Mouse (Mus musculus) kidney, adult 11 months (tissue): ENCODE measurements around the gene Tbc1d5.
"Not testable (repeated sequence)": the region's sequence is repeated elsewhere in the genome, so short reads cannot be mapped to it uniquely, and the experiment has no call there.

ENCODE experiments used
- DNase-seq: peaks from one replicate; pipeline ENCODE4 v3.0.0; 2022

The Tbc1d5 gene

DNA sequence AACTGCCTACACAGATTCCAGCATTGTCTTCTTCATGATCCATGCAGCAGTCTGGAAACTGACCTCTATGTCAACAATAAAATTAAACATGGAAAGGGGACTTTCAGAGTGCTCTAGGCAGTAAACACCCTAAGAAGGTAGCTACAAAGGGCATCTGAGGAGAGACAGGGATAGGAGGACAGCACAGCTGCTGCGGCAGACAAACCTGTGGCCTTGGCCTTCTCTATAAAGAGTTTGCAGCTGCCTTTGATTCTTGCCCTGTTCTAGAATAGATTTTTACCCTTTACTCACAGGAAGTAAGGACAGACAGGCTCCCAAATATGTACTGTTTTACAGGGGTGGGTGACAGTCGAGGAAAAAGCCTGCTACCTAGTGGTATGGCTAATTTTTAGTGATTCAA lies 440.7 kb downstream of the Tbc1d5 start:
- DNase-seq: no peak

DNA sequence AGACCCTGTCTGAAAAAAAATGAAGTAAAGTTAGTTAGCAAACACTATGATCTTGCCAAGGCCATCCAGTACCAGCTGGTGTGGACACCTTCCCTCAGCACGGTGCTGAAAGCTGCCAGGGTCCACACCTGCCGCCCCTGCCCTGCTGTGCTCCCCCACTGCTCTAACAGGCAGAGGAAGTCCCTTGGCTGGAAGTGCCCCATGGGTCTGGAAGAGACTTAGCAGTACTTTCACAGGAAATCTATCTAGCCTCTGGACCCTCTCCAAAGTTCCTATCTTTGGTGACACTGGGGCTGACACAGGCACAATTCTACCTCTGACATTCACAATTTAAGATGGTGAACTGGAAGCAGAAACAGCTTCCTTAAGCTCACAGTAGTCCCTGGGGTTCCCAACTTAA lies 442.1 kb downstream of the Tbc1d5 start:
- DNase-seq: no peak

DNA sequence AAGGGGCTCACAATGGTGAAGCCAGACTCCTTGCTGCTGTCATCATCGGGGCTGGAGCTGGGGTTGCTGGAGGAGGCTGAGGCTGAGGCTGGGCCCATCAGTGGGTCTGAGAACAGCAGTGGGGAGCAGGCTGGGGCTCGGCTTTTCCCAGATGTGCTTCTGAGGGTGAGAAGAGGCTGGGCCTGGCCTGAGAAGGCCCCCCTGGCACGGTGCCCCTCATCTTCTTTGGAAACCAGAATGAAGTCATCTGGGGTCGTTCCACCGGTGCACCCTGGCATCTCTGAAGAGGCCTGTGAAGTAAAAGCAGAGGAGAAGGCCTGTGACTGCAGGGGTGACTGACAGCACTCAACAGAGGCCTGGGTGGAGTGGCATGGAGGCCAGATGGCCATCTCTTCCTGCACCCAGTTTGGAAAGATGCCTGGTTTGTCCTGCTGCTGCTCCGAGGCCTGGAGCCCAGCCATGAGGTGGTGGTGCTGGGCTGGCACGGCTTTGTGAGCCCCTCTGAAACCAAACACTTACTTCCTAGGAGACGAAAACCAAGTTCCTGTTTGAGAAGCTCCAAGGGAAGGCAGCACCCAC lies 443.1 kb downstream of the Tbc1d5 start:
- no peak for DNase-seq

- DNase-seq: no peak
These were observed 443.7 kb downstream of the Tbc1d5 start for GRCm38 (mm10) chr17:50735382-50735954.

GRCm38 (mm10) chr17:50734781-50735180 lies 444.4 kb downstream of the Tbc1d5 start:
- DNase-seq: no peak

- no peak for DNase-seq
These were observed 445.8 kb downstream of the Tbc1d5 start for GRCm38 (mm10) chr17:50733390-50733789.

- DNase-seq: no peak
These were observed 447.3 kb downstream of the Tbc1d5 start for GRCm38 (mm10) chr17:50731876-50732275.

GRCm38 (mm10) chr17:50730896-50731295 lies 448.3 kb downstream of the Tbc1d5 start:
- no peak for DNase-seq

GRCm38 (mm10) chr17:50729577-50729976 lies 449.6 kb downstream of the Tbc1d5 start:
- no peak for DNase-seq

DNA sequence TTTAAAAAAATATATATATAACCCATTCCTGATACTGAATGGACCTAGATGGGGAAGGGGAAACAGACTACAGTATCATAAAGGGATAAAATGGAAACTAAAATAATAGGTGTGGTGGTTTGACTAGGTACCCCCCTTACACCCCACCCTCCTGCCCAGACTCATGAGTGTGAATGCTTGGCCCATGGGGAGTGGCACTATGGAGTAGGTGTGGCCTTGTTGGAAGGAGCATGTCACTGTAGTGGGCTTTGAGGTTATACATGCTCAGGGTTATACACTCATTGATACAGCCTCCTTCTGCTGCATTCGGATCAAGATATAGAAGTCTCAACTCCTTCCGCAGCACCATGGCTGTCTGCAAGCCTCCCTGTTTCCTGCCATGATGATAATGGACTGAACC lies 450.1 kb downstream of the Tbc1d5 start:
- no peak for DNase-seq

- DNase-seq: no peak
These were observed 452.9 kb downstream of the Tbc1d5 start for GRCm38 (mm10) chr17:50726265-50726664.

DNA sequence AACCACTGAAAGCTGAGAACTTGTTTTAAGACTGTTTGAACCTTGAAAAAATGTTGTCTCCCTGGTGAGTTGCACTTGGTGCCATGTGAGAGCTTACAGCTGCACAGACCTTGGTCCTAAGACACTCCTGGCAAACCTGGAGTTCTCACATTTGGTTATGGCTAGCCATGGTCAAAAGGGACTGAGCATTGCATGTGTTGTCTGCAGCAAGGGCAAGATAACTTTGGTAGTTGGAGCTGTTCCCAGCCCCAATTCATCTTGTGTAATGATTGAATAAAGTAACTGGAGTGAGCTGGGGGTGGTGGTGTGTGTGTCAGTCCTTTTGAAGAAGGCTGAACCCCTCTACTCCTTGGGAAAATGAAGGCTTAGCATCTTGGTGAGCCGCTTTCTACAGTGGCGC lies 454.8 kb downstream of the Tbc1d5 start:
- no peak for DNase-seq

DNA sequence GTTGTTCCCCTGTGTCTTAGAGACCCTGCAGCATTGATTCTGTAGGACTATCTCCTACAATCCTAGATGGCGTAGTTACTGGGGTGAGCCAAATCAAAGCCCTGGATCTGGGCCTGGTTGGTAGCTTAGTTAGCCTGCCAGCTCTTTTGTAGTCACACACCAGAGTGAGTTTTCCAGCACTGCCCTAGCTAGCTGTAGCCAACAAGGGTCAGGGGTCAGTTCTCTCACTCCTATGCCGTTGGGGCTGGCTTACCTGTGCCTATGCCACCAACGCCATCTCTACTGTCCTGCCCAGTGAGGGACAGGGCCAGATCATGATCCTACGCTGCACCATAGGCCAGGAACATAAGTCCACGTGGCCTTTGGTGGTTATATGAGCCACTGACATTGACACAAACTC lies 461.6 kb downstream of the Tbc1d5 start:
- no peak for DNase-seq

DNA sequence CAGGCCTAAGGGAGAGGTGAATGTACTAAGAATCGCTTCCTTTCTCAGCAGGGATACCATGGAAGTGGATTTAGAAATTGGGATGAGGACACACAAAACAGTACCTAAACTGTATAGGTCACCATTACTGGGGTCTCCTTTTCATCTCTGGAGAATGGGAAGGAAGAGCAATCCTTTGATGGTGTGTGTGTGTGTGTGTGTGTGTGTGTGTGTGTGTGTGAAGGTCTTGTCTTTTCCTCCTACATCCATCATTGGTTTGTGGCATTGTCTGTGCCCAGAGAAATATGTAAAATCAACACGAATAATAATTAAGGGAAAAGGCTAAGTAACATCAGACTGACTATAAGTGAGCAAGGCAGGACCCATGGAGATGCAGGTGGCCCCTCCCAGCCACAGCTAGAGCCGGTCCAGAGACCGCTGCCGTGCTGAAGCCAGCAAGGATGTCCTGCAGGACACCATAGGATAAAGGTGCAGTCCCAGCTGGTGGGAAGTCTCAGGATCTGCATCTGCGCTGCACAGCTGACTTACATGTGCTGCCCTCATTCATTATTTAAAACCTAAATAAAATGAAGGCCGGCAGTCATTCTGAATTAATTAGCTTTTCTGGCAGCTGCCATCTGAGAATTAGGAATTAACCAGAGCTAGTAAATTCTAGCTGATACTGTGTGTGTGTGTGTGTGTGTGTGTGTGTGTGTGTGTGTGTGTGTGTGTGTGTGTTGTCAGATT lies 468.5 kb downstream of the Tbc1d5 start:
- DNase-seq: no peak

GRCm38 (mm10) chr17:50698410-50698809 lies 480.7 kb downstream of the Tbc1d5 start:
- DNase-seq: not testable (repeated sequence)

DNA sequence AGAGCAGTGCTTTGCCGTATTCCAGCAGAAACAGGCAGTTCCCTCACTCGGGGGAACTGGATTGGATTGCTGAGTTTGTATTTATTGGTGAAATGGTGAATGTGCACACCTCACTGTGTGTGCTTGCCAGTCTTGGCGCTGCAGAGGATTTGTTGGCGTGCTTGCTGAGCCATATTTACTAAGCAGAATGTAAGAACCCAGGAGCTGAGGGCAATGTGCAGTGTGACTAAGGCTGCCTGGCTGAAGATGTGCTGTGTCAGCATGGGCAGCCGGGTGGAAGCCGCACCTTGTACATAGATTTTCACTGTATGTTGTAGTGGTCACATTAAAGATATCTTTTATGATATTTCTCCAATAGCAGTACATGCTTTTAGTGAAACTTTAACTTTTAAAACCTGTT lies 491.0 kb downstream of the Tbc1d5 start:
- DNase-seq: no peak

- DNase-seq: no peak
These were observed 491.5 kb downstream of the Tbc1d5 start for GRCm38 (mm10) chr17:50687670-50688069.

DNA sequence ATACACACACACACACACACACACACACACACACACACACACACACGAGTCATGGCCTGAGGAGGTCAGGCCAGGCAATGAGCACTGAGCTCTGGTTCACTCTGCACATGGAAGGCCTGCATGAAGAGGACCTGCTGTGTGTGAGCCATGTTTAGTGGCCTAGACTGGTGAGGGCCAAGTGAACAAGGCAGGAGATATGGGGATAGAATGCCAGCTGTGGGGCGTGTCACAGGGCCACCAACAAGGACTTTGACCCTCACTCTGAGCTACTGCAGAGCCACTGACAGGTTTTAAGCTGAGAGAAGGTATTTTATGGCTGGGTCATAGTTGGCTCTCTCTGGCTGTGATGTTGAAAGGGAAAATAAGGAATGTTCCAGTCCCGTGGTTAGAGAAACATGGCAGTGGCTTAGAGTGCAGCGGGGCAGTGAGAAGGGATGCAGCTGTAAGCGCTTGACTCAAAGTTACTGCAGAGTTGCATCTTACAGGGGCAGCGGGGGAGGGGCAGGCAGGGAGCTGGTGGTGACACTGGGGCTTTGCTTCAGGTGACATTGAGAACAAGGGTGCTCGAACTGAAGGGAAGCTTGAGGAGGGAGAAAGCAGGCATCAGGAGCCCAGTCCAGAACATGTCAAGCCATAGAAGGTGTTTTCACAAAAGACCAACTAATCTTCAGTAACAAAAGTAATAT lies 494.0 kb downstream of the Tbc1d5 start:
- no peak for DNase-seq
